In the genomic region with DNA sequence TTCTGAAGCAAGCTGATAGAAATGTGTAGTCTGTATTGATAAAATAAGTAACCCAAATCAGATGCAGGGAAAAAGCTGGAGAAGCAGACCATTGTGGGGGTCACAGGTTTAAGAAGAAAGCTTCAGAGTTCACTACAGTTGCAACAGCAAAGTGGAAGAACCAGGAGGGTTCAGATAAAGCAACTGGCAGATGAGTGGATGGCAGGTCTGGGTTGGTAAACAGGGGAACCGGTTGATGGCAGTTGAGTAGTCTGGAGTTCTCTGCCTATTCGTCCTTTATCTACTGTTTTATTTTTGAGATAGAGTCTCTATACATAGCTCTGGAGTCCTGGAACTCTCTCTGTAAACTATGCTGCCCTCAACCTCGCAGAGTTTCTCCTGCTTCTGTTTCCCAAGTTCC, we compare ENCODE assay signal across 28 mouse cellular contexts. TPM values are rescaled to one million over a fixed set of nuclear protein-coding genes. Genes with fewer than 3 reads are reported as not detected.
"Had no signal": no experiment of that assay in that cellular context is flagged by ENCODE, and none has a peak within 500 bp of the region (broad histone marks: within the 10 kb centered on the region; RNA-seq: fewer than 3 reads in every experiment).

No protein-coding gene starts in this region.

- H3K27ac ChIP-seq: embryonic facial prominence, embryonic 10.5 days; embryonic facial prominence, embryonic 12.5 days; embryonic facial prominence, embryonic 13.5 days; embryonic facial prominence, embryonic 15.5 days; forebrain, embryonic 10.5 days; forebrain, embryonic 12.5 days; forebrain, embryonic 13.5 days; forebrain, embryonic 15.5 days; gastrocnemius, adult 2 months; heart, adult 2 months had no signal

- DNase-seq: cerebellum, adult 8-10 months; cerebellum, adult 9-10 months; cerebellum, adult 9-11 months; cerebellum, postnatal 10 days; cerebellum, postnatal 14 days; cerebellum, postnatal 25 days; cerebellum, postnatal 36 days; embryo, embryonic 11 days; forebrain, postnatal 0 days; gastrocnemius, adult 2 months; gastrocnemius, postnatal 10 days; gastrocnemius, postnatal 14 days; gastrocnemius, postnatal 25 days; gastrocnemius, postnatal 36 days; heart, adult 11 months; heart, adult 18-20 months; heart, adult 2 months had no signal

- H3K36me3 ChIP-seq: embryonic facial prominence, embryonic 10.5 days; embryonic facial prominence, embryonic 12.5 days; embryonic facial prominence, embryonic 13.5 days; embryonic facial prominence, embryonic 15.5 days; forebrain, embryonic 10.5 days; forebrain, embryonic 12.5 days; forebrain, embryonic 15.5 days had no signal

- H3K4me3 ChIP-seq: embryonic facial prominence, embryonic 10.5 days; embryonic facial prominence, embryonic 12.5 days; embryonic facial prominence, embryonic 13.5 days; embryonic facial prominence, embryonic 15.5 days; erythroblast, embryonic 14.5 days; forebrain, embryonic 10.5 days; forebrain, embryonic 12.5 days; forebrain, embryonic 13.5 days; forebrain, embryonic 15.5 days; gastrocnemius, adult 2 months; heart, adult 2 months had no signal

- H3K27me3 ChIP-seq: embryonic facial prominence, embryonic 12.5 days; embryonic facial prominence, embryonic 13.5 days; embryonic facial prominence, embryonic 15.5 days; forebrain, embryonic 12.5 days; forebrain, embryonic 13.5 days; forebrain, embryonic 15.5 days had no signal

- ATAC-seq: forebrain, embryonic 13.5 days; forebrain, embryonic 14.5 days; forebrain, embryonic 15.5 days; forebrain, embryonic 16.5 days; forebrain, postnatal 0 days had no signal

- H3K4me1 ChIP-seq: embryonic facial prominence, embryonic 10.5 days; embryonic facial prominence, embryonic 12.5 days; embryonic facial prominence, embryonic 13.5 days; embryonic facial prominence, embryonic 15.5 days; forebrain, embryonic 10.5 days; forebrain, embryonic 12.5 days; forebrain, embryonic 13.5 days; forebrain, embryonic 15.5 days had no signal

- H3K9me3 ChIP-seq: embryonic facial prominence, embryonic 10.5 days; embryonic facial prominence, embryonic 12.5 days; embryonic facial prominence, embryonic 13.5 days; embryonic facial prominence, embryonic 15.5 days; forebrain, embryonic 10.5 days; forebrain, embryonic 12.5 days; forebrain, embryonic 13.5 days; forebrain, embryonic 15.5 days had no signal

RNA-seq across cellular contexts. Expression of a gene that starts 26.8 kb away (rescaled TPM):
- polyA plus RNA-seq: erythroblast, embryonic 14.5 days had no signal
